Mouse (Mus musculus) stomach, postnatal 0 days (tissue): ENCODE data around the gene Chst15. TPM values are rescaled to one million over a fixed set of nuclear protein-coding genes. Genes with fewer than 3 reads are reported as not detected.

ENCODE experiments used
- ATAC-seq: fragments of 200-750 bp; cut with Nextera tagmentation; 2 replicates; pipeline ENCODE4 v1.8.0; 2017; ENCODE audit not compliant: low FRiP score, low TSS enrichment
- DNase-seq: peaks from one replicate; pipeline ENCODE4 v3.0.0-alpha.2; 2016; ENCODE audit warnings: low spot score
- H3K27ac ChIP-seq: fragments of 300-500 bp; sonication (generic); replicated peaks from 2 replicates; pipeline ENCODE4 v1.5.1; 2014; ENCODE audit warnings: mild to moderate bottlenecking, control low read depth
- H3K27me3 ChIP-seq: fragments of 300-500 bp; sonication (generic); 2 replicates; pipeline ENCODE4 v1.6.1; 2014; ENCODE audit warnings: low read length; ENCODE audit not compliant: control insufficient read depth, insufficient read depth
- H3K36me3 ChIP-seq: fragments of 300-500 bp; sonication (generic); 2 replicates; pipeline ENCODE4 v1.6.1; 2014; ENCODE audit warnings: low read length, mixed read lengths; ENCODE audit not compliant: control insufficient read depth, insufficient read depth
- H3K4me1 ChIP-seq: fragments of 300-500 bp; sonication (generic); replicated peaks from 2 replicates; pipeline ENCODE4 v1.6.1; 2014; ENCODE audit warnings: antibody characterized with exemption; ENCODE audit not compliant: control insufficient read depth, insufficient read depth
- H3K4me2 ChIP-seq: fragments of 300-500 bp; sonication (generic); replicated peaks from 2 replicates; pipeline ENCODE4 v1.6.1; 2014; ENCODE audit warnings: low read depth, mild to moderate bottlenecking, control low read depth, moderate library complexity
- H3K4me3 ChIP-seq: fragments of 300-500 bp; sonication (generic); 2 replicates; pipeline ENCODE4 v1.5.1; 2014; ENCODE audit warnings: low read depth, low read length, control low read depth
- H3K9ac ChIP-seq: fragments of 300-500 bp; sonication (generic); 2 replicates; pipeline ENCODE4 v1.6.1; 2014; ENCODE audit warnings: mild to moderate bottlenecking, low read length, control low read depth, mixed read lengths
- H3K9me3 ChIP-seq: fragments of 300-500 bp; sonication (generic); 2 replicates; pipeline ENCODE4 v1.6.1; 2016; ENCODE audit warnings: low read length; ENCODE audit not compliant: control insufficient read depth
- CTCF ChIP-seq: IDR thresholded peaks from 2 replicates; pipeline ENCODE4 v1.5.1; 2016; ENCODE audit warnings: antibody characterized with exemption, low read depth, mild to moderate bottlenecking, moderate library complexity
- EP300 ChIP-seq: optimal IDR thresholded peaks from 2 replicates; pipeline ENCODE3; 2016; ENCODE audit warnings: antibody characterized with exemption
- WGBS: fragments of 180-500 bp; shearing (Covaris S2); extraction: QIAGEN DNeasy Blood & Tissue Kit; methylation state at CpG from one replicate; pipeline ENCODE4 v1.1.7; 2014; 5-methylcytosine and 5-hydroxymethylcytosine counted together
- polyA plus RNA-seq: library from polyadenylated mRNA; unstranded; fragments of >200 nt; fragmentation: Nextera tagmentation; extraction: Ambion mirVana; gene quantifications from 2 replicates; pipeline ENCODE4 v1.2.1, GENCODE M21; 2015

The Chst15 gene
- polyA plus RNA-seq, 1 experiment from 2014 or later = 11.5 TPM

DNA sequence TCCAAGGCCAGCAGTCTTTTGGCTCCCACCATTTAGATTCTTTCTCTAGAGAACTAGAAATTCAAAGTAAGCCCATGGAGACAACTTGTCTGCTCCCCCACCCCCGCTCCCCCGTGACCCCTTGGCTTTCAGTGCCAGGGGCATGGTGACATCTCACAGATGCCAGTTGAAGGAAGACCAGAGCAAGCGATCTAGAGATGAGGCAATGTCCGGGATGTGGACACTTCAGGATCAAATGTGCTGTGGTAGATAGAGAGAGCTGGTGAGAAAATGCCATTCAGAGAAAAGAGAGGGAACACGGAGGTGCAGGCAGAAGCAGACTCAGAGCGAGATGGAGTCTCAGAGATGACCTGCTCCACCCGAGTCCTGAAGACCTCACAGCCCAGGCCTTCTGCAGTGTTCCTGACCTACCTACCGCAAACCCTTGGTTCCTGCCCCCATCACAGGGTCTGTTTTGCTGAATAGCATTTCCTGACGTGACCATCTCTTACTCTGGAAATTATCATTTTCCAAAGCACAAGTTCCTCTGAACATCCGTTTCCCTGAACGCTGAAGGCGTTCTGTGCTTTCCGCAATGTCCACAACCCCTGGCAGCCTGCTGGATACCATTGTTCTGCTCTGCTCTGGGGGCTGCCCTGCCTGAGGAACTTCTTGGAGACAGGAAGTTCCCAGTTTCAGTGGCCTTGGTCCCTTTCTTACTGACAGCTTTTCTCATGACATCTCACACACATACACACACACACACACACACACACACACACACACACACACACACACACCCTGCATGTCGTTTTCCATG lies 22.2 kb upstream of the Chst15 start:
- 77% methylated on average over 14 of the region's 14 CpGs for WGBS
- no peaks in the 10 kb centered on the region for H3K4me1 ChIP-seq
- peak overlapping the region; percentile 67 for H3K27ac ChIP-seq
- DNase-seq (no peak), ATAC-seq (no peak; the same call in 1 of the 2 replicates)
- TF ChIP-seq CTCF = no peak
- no peaks in the 10 kb centered on the region for H3K9me3 ChIP-seq
- H3K27me3 ChIP-seq = no peaks in the 10 kb centered on the region
- no peak overlapping the region for H3K9ac ChIP-seq
- no peaks in the 10 kb centered on the region for H3K36me3 ChIP-seq
- H3K4me2 ChIP-seq = no peak overlapping the region
- H3K4me3 ChIP-seq = no peak overlapping the region

DNA sequence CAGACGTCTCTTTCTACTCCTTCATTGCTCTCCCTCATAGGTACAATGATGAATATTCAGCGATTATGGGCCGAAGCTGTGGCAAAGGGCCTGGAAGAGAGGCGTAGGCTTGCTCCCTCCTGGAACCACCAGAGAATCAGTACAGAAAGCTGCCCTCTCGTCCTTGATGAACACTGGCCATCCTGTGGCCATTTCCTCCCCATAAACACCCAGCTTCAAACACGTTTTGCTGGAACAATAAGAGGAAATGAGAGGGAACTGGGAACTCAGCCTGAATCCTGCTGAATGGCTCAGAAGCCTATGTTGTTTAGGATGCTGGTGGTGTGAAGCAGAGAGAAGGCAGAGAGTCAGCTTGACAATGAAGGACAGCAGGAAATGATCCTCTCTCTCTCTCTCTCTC lies 21.3 kb upstream of the Chst15 start:
- no peak overlapping the region for H3K9ac ChIP-seq
- no peaks in the 10 kb centered on the region for H3K9me3 ChIP-seq
- H3K4me1 ChIP-seq = no peaks in the 10 kb centered on the region
- no peaks in the 10 kb centered on the region for H3K36me3 ChIP-seq
- TF ChIP-seq EP300 = no peak
- TF ChIP-seq CTCF = no peak
- ATAC-seq (no peak), DNase-seq (no peak)
- WGBS = 66% methylated on average over 6 of the region's 6 CpGs
- peak overlapping the region; percentile 67; the same call in 1 of the 2 replicates for H3K27ac ChIP-seq
- H3K4me2 ChIP-seq = no peak overlapping the region
- no peaks in the 10 kb centered on the region for H3K27me3 ChIP-seq
- no peak overlapping the region for H3K4me3 ChIP-seq

DNA sequence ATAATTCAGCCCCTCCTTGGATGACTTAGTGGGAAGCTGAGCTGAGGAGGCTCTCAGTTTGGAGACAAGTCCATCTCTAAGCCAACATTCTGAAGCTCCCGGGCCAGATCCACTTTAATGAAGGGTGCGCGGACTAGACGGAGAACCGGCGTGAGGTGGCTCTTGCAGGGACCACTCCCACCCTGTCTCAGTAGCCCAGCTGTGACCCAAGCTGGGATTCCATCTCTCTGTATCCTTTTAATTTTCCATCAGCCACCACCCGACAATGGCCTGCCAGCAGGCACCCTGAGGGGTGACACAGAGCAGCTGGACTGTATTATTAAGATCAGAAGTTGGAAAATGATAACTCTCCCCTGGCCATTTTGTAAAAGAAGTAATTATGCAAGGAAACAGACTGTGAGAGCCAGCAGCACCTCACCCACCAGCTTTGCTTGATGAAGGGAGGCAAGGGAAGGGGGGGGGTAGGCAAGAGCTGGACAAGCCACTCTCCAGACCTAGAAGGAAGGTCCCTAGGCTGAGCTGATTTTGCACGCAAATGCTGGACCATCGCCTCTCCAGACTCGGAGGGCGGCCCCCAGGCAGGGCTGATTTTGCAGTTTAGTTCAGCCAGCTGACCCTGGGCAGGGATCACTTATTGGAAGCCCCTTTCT lies 20.4 kb upstream of the Chst15 start:
- no peaks in the 10 kb centered on the region for H3K27me3 ChIP-seq
- ATAC-seq = 0 out of 2 replicates have a peak, but pooled peaks have one; percentile 13

DNA sequence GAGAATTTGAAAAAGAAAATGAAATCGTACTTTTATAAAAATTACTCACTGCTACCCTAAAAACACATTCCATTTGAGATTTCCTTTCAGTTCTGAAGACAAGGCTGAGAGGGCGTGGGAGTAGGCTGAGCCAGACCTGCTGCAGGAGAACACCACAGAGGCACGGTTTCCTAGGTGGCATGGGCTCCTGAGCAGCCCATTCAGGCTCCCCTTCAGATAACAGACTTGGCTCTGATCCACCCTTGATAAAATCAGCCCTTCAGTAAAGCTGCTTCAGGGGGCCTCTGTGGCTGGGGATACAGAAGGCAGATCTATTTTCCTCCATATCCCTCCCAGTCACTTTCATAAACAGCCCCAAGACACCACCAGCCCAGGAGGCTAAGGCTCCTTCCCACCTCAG lies 19.8 kb upstream of the Chst15 start:
- ATAC-seq (no peak), DNase-seq (no peak)
- WGBS = 42% methylated on average over 3 of the region's 3 CpGs

More for the DNA sequence above, 20.4 kb upstream of the Chst15 start:
- TF ChIP-seq EP300 (no peak), CTCF (no peak)
- Histone ChIP-seq H3K4me3 (no peak overlapping the region), H3K36me3 (no peaks in the 10 kb centered on the region), H3K4me2 (no peak overlapping the region), H3K4me1 (no peaks in the 10 kb centered on the region; the same call in 1 of the 2 replicates), H3K27ac (0 out of 2 replicates have a peak overlapping the region, but pooled peaks have one; percentile 20), H3K9ac (no peak overlapping the region), H3K9me3 (no peaks in the 10 kb centered on the region)
- WGBS = 75% methylated on average over 11 of the region's 11 CpGs
- no peak for DNase-seq

DNA sequence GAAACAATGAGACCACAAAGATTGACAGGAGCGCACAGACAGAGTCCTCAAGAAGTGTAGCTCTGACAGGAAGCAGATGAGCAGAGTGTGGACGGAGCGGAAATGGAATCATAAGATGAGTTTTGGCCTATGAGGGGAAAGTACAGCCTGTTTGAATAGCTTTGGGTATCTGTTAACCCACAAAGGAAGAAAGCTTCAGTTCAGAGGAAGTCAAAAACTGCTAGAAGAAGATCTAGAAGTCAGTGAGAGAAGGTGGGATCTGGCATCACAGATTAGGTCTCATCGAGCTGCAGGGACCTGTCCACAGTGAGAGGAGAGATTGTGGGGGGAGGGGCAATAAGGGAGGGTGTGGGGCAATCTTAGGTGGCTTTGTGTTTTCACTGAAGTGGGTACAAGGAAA lies 18.3 kb upstream of the Chst15 start:
- ATAC-seq (no peak), DNase-seq (no peak)
- no peak overlapping the region for H3K4me2 ChIP-seq
- H3K4me3 ChIP-seq = no peak overlapping the region
- no peak overlapping the region for H3K9ac ChIP-seq
- no peaks in the 10 kb centered on the region; the same call in 1 of the 2 replicates for H3K4me1 ChIP-seq
- H3K36me3 ChIP-seq = no peaks in the 10 kb centered on the region
- no peak for TF ChIP-seq EP300
- no peak for TF ChIP-seq CTCF
- no peaks in the 10 kb centered on the region for H3K9me3 ChIP-seq
- WGBS = 92% methylated on average over 4 of the region's 4 CpGs
- no peak overlapping the region for H3K27ac ChIP-seq
- H3K27me3 ChIP-seq = no peaks in the 10 kb centered on the region

More for the DNA sequence above, 19.8 kb upstream of the Chst15 start:
- no peak for TF ChIP-seq CTCF
- no peak for TF ChIP-seq EP300
- H3K4me1 ChIP-seq = no peaks in the 10 kb centered on the region; the same call in 1 of the 2 replicates
- 0 out of 2 replicates have a peak overlapping the region, but pooled peaks have one; percentile 18 for H3K27ac ChIP-seq
- no peak overlapping the region for H3K4me2 ChIP-seq
- H3K9ac ChIP-seq = no peak overlapping the region
- no peaks in the 10 kb centered on the region for H3K27me3 ChIP-seq
- H3K9me3 ChIP-seq = no peaks in the 10 kb centered on the region
- no peaks in the 10 kb centered on the region for H3K36me3 ChIP-seq
- no peak overlapping the region for H3K4me3 ChIP-seq

DNA sequence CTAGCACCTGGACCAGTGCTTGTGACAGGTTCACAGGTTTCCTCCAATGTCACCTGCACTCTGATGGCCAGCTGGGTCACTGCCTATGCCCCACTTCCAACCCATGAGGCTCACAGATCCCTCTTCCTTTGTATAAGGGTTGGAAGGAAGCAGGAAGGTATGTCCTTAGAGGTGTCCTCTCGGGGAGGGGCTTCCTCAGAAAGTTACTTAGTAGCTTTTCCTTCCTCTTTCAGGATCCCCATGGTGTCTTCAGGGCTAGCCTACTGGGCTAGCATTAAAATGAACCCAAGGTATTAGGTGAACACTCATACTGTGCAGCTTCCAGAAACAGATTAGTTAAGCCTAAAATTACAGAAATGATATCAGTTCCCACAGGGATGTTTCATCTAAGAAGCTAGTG lies 16.1 kb upstream of the Chst15 start:
- no peak overlapping the region for H3K4me3 ChIP-seq
- H3K27ac ChIP-seq = no peak overlapping the region
- TF ChIP-seq CTCF (no peak), EP300 (no peak)
- no peaks in the 10 kb centered on the region; the same call in 1 of the 2 replicates for H3K4me1 ChIP-seq
- no peak overlapping the region for H3K9ac ChIP-seq
- DNase-seq (no peak), ATAC-seq (no peak)
- H3K27me3 ChIP-seq = no peaks in the 10 kb centered on the region
- H3K9me3 ChIP-seq = no peaks in the 10 kb centered on the region
- 86% methylated on average over 1 of the region's 1 CpGs for WGBS
- H3K36me3 ChIP-seq = no peaks in the 10 kb centered on the region
- H3K4me2 ChIP-seq = no peak overlapping the region
